Mouse (Mus musculus) hindbrain, embryonic 15.5 days (tissue): ENCODE measurements at regions not wholly inside any gene's neighbourhood (a gene's known extent, or its start where the extent isn't known, plus 50 kb on each side); places are given as distances from the start of the nearest gene placed in this dataset.

Source experiments
- ATAC-seq: fragments of 200-750 bp; cut with Nextera tagmentation; 2 replicates; pipeline ENCODE4 v1.8.0; 2017; ENCODE audit warnings: low read depth, moderate number of reproducible peaks, moderate TSS enrichment; ENCODE audit not compliant: low FRiP score
- H3K27ac ChIP-seq: fragments of 300-500 bp; sonication (generic); replicated peaks from 2 replicates; pipeline ENCODE4 v1.5.1; 2015; ENCODE audit warnings: mild to moderate bottlenecking, inconsistent platforms
- H3K27me3 ChIP-seq: fragments of 300-500 bp; sonication (generic); 2 replicates; pipeline ENCODE4 v1.6.1; 2015; ENCODE audit warnings: control low read depth, inconsistent platforms
- H3K36me3 ChIP-seq: fragments of 300-500 bp; sonication (generic); 2 replicates; pipeline ENCODE4 v1.6.1; 2015; ENCODE audit warnings: control low read depth, inconsistent platforms
- H3K4me1 ChIP-seq: fragments of 300-500 bp; sonication (generic); replicated peaks from 2 replicates; pipeline ENCODE4 v1.6.1; 2015; ENCODE audit warnings: control low read depth, inconsistent platforms
- H3K4me2 ChIP-seq: fragments of 300-500 bp; sonication (generic); 2 replicates; pipeline ENCODE4 v1.6.1; 2015; ENCODE audit warnings: moderate library complexity, mild to moderate bottlenecking, inconsistent platforms
- H3K4me3 ChIP-seq: fragments of 300-500 bp; sonication (generic); 2 replicates; pipeline ENCODE4 v1.5.1; 2015; ENCODE audit warnings: mild to moderate bottlenecking, inconsistent platforms
- H3K9ac ChIP-seq: fragments of 300-500 bp; sonication (generic); 2 replicates; pipeline ENCODE4 v1.6.1; 2015; ENCODE audit warnings: inconsistent platforms
- H3K9me3 ChIP-seq: fragments of 300-500 bp; sonication (generic); 2 replicates; pipeline ENCODE4 v1.6.1; 2016; ENCODE audit warnings: control low read depth, inconsistent platforms
- WGBS: fragments of 180-500 bp; shearing (Covaris S2); methylation state at CpG from one replicate; pipeline ENCODE4 v1.1.7; 2015; 5-methylcytosine and 5-hydroxymethylcytosine counted together

DNA sequence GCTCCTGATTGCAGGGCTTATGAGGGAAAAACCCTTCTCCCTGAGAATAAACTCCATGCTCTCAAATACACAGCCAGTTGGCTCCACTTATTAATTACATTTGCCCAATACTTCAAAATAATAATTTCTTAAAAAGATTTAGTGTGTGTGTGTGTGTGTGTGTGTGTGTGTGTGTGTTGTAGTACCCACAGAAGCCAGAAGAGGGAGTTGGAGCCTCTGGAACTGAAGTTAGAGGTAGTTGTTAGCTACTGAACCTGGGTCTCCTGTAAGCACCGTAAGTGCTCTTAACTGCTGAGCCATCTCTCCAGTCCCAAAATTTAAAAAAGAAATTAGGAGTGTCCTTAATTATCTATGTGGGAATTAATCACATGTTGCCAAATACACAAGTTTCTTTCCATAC lies 154.8 kb upstream of the Ctnnb1 start:
- Histone ChIP-seq H3K27ac (no peak overlapping the region), H3K36me3 (no peaks in the 10 kb centered on the region), H3K9me3 (no peaks in the 10 kb centered on the region), H3K4me1 (no peaks in the 10 kb centered on the region), H3K9ac (no peak overlapping the region), H3K4me2 (no peak overlapping the region), H3K4me3 (no peak overlapping the region), H3K27me3 (no peaks in the 10 kb centered on the region)
- no peak for ATAC-seq
- 93% methylated on average over 1 of the region's 1 CpGs for WGBS

- Histone ChIP-seq H3K4me1 (no peaks in the 10 kb centered on the region), H3K4me2 (no peak overlapping the region)
- WGBS: 38% methylated on average over 1 of the region's 1 CpGs
These were observed 154.2 kb upstream of the Ctnnb1 start for GRCm38 (mm10) chr9:120774772-120775171.

DNA sequence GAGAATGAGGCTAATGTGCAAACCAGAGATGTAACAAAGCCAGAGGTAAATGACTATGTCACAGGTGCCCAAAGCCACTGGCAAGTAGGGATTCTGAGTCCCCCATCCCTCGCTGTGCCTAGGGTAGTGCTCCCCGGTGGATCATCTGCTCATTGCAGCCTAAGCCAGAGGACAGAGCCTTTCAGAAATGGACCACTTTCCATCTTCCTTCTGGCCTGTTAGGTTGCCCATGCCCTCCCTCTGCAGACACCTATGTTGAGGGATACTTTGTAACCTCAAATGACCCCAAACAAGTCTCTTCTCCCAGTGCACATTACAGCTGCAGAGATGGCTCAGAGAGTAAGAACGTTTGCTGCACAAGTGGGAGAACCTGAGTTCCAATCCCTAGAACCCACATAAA lies 153.3 kb upstream of the Ctnnb1 start:
- no peak overlapping the region for H3K27ac ChIP-seq
- no peaks in the 10 kb centered on the region for H3K4me1 ChIP-seq
- H3K9ac ChIP-seq: no peak overlapping the region
- no peak overlapping the region for H3K4me2 ChIP-seq
- H3K9me3 ChIP-seq: no peaks in the 10 kb centered on the region
- no peaks in the 10 kb centered on the region for H3K36me3 ChIP-seq
- no peak for ATAC-seq
- H3K27me3 ChIP-seq: no peaks in the 10 kb centered on the region
- H3K4me3 ChIP-seq: no peak overlapping the region
- WGBS: 76% methylated on average over 3 of the region's 3 CpGs

More at GRCm38 (mm10) chr9:120774772-120775171, 154.2 kb upstream of the Ctnnb1 start:
- Histone ChIP-seq H3K9me3 (no peaks in the 10 kb centered on the region), H3K27ac (no peak overlapping the region), H3K36me3 (no peaks in the 10 kb centered on the region), H3K4me3 (no peak overlapping the region), H3K27me3 (no peaks in the 10 kb centered on the region), H3K9ac (no peak overlapping the region)
- ATAC-seq: no peak

GRCm38 (mm10) chr9:120776456-120777001 lies 152.5 kb upstream of the Ctnnb1 start:
- no peaks in the 10 kb centered on the region for H3K27me3 ChIP-seq
- no peak overlapping the region for H3K27ac ChIP-seq
- 69% methylated on average over 4 of the region's 4 CpGs for WGBS

GRCm38 (mm10) chr9:120777016-120777415 lies 152.0 kb upstream of the Ctnnb1 start:
- 57% methylated on average over 6 of the region's 6 CpGs for WGBS
- no peaks in the 10 kb centered on the region for H3K36me3 ChIP-seq
- H3K4me1 ChIP-seq: no peaks in the 10 kb centered on the region
- no peak for ATAC-seq
- H3K27ac ChIP-seq: no peak overlapping the region
- H3K9me3 ChIP-seq: no peaks in the 10 kb centered on the region
- H3K9ac ChIP-seq: no peak overlapping the region
- H3K4me2 ChIP-seq: no peak overlapping the region
- H3K4me3 ChIP-seq: no peak overlapping the region
- H3K27me3 ChIP-seq: no peaks in the 10 kb centered on the region

More at GRCm38 (mm10) chr9:120776456-120777001, 152.5 kb upstream of the Ctnnb1 start:
- Histone ChIP-seq H3K4me2 (no peak overlapping the region), H3K4me1 (no peaks in the 10 kb centered on the region), H3K4me3 (no peak overlapping the region), H3K9me3 (no peaks in the 10 kb centered on the region), H3K9ac (no peak overlapping the region), H3K36me3 (no peaks in the 10 kb centered on the region)
- no peak for ATAC-seq

DNA sequence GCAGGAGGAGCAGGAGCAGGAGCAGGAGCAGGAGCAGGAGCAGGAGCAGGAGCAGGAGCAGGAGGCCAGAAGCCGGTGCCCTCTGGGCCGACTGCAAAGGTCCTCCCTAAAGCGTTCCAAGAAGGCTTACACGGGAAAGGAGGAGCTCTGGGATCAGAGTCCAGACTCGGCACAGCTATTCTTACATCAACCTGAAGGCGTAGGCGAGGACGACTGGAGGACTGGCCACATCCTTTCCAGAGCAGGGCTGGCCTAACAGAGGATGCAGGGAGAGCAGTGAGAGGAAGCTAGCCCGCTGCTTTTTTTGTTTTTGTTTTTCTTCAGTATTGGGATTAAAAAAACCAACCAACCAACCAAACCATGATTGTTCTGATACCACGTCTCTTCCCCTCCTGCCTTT lies 151.5 kb upstream of the Ctnnb1 start:
- H3K9ac ChIP-seq: no peak overlapping the region
- H3K36me3 ChIP-seq: no peaks in the 10 kb centered on the region
- no peak overlapping the region for H3K4me3 ChIP-seq
- no peak overlapping the region for H3K4me2 ChIP-seq
- no peaks in the 10 kb centered on the region for H3K9me3 ChIP-seq
- 85% methylated on average over 10 of the region's 10 CpGs for WGBS
- H3K4me1 ChIP-seq: no peaks in the 10 kb centered on the region
- no peaks in the 10 kb centered on the region for H3K27me3 ChIP-seq
- no peak overlapping the region for H3K27ac ChIP-seq
- no peak for ATAC-seq

- no peak for ATAC-seq
- Histone ChIP-seq H3K27ac (no peak overlapping the region), H3K9ac (no peak overlapping the region), H3K36me3 (no peaks in the 10 kb centered on the region), H3K27me3 (no peaks in the 10 kb centered on the region), H3K4me2 (no peak overlapping the region), H3K4me3 (no peak overlapping the region), H3K9me3 (no peaks in the 10 kb centered on the region), H3K4me1 (no peaks in the 10 kb centered on the region)
- 62% methylated on average over 2 of the region's 2 CpGs for WGBS
These were observed 150.6 kb upstream of the Ctnnb1 start for GRCm38 (mm10) chr9:120778423-120778822.

DNA sequence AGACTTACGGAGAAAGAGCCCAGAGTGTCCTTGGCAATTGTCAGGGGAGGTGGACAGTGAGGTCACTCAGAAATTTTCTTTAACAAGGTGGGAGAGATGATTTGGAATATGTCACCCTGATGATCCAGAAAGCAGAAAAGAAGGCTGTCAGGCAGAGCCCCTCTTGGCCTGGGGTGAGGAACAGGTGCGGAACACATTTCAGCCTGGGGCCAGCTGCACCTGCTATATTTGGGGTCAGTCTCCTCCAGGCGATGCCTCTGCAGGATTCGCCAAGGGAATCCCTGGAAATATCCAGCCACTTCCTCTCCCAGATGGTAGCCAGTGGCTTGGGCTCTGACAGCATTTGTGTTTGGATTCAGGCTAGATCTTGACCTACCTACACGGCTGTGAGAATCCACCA lies 134.8 kb upstream of the Ctnnb1 start:
- Histone ChIP-seq H3K27me3 (no peaks in the 10 kb centered on the region), H3K4me3 (no peak overlapping the region), H3K9ac (no peak overlapping the region), H3K4me2 (no peak overlapping the region), H3K27ac (no peak overlapping the region), H3K9me3 (0 out of 2 replicates have a peak, but pooled peaks cover 7% of the 10 kb centered on the region), H3K4me1 (peaks cover 5% of the 10 kb centered on the region), H3K36me3 (no peaks in the 10 kb centered on the region)
- WGBS: 78% methylated on average over 5 of the region's 5 CpGs
- ATAC-seq: no peak

DNA sequence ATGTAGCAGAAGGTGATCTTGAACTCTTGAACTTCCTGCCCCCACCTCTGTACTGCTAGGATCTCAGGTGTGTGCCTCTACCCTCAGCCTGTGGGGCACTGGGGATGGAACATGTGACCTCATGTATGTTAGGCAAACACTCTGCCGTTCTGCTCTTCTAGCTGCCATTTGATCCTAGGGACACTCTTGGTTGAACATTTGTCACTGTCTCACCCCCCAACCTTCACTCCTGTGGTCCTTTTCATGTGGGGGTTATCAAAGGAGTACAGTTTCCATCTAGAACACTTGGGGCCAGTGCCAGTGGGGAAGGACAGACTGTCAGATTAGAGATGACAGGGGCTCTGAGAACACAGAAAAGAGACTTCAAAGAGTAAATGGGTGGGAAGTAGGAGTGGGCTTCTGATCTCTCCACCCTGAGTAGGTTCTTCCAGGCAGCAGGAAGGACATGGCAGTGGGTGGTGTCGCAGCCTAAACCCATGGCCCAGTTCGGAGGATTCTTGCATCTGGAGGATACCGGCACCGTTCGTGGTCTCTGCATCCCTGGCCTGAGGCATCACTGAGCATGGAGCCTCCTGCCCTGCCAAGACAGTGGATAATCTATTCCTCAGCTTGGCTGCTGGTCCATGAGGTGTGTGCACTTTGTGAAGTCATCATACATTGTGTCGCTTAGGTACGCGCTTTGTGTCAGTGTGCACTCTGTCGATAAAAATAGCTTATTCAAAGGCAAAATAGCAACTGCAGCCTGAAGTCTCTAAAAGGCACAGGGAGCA lies 132.7 kb upstream of the Ctnnb1 start:
- H3K27me3 ChIP-seq: no peaks in the 10 kb centered on the region
- peaks cover 5% of the 10 kb centered on the region for H3K4me1 ChIP-seq
- no peak overlapping the region for H3K4me2 ChIP-seq
- H3K36me3 ChIP-seq: no peaks in the 10 kb centered on the region
- H3K9me3 ChIP-seq: 0 out of 2 replicates have a peak, but pooled peaks cover 7% of the 10 kb centered on the region
- no peak overlapping the region for H3K4me3 ChIP-seq
- H3K27ac ChIP-seq: no peak overlapping the region
- WGBS: 82% methylated on average over 10 of the region's 10 CpGs
- H3K9ac ChIP-seq: no peak overlapping the region
- ATAC-seq: no peak

DNA sequence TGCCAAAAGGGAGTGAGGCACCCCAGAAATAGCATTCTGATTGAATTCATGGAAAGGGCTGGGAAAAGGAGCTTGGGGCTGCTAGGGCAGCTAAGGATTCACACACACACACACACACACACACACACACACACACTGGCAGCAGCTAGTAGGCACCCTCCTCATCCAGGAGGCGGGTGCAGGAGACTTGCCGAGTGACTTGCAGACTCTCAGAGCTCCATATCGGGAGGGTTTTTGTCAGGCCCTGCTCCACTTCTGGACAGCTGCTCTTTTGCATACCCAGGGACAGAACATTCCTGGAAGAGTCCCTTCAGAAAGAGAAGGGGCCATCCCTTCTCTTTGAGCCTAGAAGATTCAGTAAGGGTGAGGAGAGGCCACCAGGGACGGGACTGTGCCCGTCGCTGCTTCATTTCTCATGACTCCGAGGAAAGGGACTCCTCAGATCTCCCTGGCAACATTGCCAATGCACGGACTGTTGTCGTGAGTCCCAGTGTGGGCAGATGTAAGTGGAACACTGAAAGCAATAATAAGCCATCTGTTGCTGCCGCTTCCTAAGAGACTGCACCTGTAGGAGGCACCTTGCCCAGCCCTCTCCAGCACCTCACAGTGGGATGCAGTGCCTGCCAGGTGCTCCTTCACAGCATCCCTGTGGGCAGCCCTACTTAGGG lies 130.9 kb upstream of the Ctnnb1 start:
- peaks cover 5% of the 10 kb centered on the region for H3K4me1 ChIP-seq
- H3K4me2 ChIP-seq: no peak overlapping the region
- H3K27me3 ChIP-seq: no peaks in the 10 kb centered on the region
- WGBS: 39% methylated on average over 10 of the region's 10 CpGs
- H3K27ac ChIP-seq: no peak overlapping the region
- no peaks in the 10 kb centered on the region for H3K9me3 ChIP-seq
- no peak overlapping the region for H3K9ac ChIP-seq
- H3K36me3 ChIP-seq: no peaks in the 10 kb centered on the region
- ATAC-seq: no peak
- no peak overlapping the region for H3K4me3 ChIP-seq

DNA sequence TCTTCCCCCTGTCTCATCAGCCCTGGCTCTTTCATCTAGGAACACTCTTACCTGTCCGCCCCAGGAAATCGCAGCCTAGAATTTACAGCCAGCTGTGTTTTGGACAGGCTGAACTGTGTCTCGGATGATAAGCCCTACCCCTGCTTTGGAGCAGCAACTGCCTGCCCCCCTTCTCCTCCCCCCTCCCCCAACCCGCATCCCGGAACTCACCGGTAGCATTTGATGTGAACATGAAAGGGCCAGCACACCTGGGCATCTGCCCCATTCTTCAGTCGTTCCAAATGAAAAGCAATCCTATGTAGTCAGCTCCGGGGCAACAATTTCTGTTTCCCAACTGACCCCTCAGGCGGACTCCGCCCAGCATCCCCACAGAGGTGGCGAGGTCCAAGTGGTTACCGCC lies 130.1 kb upstream of the Ctnnb1 start:
- Histone ChIP-seq H3K36me3 (no peaks in the 10 kb centered on the region), H3K4me3 (no peak overlapping the region), H3K4me2 (no peak overlapping the region), H3K27me3 (no peaks in the 10 kb centered on the region), H3K27ac (no peak overlapping the region), H3K4me1 (peaks cover 5% of the 10 kb centered on the region), H3K9me3 (no peaks in the 10 kb centered on the region), H3K9ac (no peak overlapping the region)
- 39% methylated on average over 12 of the region's 12 CpGs for WGBS
- ATAC-seq: no peak

DNA sequence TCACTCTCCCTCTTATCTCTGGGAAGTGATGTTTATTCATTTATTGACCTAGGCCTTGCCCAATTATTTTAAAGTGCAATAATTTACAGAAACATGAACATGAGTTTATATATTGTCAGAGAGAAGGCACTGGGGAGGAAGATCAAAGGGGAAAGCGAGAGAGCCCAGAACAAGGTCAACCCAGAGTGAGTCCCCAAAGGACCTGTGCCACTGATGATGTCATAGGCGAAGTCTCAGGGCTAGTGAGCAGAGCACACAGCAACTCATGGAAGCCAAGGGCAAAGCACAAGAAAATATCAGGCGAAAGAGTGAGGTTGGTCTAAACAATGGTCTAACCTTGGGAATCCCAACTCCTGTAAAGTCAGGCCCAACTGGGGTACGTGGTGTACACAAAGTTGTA lies 126.4 kb upstream of the Ctnnb1 start:
- H3K9ac ChIP-seq: no peak overlapping the region
- no peaks in the 10 kb centered on the region for H3K27me3 ChIP-seq
- H3K9me3 ChIP-seq: no peaks in the 10 kb centered on the region
- no peak overlapping the region for H3K4me2 ChIP-seq
- H3K4me3 ChIP-seq: no peak overlapping the region
- H3K27ac ChIP-seq: no peak overlapping the region
- no peak for ATAC-seq
- no peaks in the 10 kb centered on the region for H3K36me3 ChIP-seq
- peaks cover 5% of the 10 kb centered on the region for H3K4me1 ChIP-seq
- 90% methylated on average over 4 of the region's 4 CpGs for WGBS
